Mouse (Mus musculus): Measurements from ENCODE around the gene Gmpr.
"Not testable (repeated sequence)": the region's sequence is repeated elsewhere in the genome, so short reads cannot be mapped to it uniquely, and the experiment has no call there.

Gmpr gene

DNA sequence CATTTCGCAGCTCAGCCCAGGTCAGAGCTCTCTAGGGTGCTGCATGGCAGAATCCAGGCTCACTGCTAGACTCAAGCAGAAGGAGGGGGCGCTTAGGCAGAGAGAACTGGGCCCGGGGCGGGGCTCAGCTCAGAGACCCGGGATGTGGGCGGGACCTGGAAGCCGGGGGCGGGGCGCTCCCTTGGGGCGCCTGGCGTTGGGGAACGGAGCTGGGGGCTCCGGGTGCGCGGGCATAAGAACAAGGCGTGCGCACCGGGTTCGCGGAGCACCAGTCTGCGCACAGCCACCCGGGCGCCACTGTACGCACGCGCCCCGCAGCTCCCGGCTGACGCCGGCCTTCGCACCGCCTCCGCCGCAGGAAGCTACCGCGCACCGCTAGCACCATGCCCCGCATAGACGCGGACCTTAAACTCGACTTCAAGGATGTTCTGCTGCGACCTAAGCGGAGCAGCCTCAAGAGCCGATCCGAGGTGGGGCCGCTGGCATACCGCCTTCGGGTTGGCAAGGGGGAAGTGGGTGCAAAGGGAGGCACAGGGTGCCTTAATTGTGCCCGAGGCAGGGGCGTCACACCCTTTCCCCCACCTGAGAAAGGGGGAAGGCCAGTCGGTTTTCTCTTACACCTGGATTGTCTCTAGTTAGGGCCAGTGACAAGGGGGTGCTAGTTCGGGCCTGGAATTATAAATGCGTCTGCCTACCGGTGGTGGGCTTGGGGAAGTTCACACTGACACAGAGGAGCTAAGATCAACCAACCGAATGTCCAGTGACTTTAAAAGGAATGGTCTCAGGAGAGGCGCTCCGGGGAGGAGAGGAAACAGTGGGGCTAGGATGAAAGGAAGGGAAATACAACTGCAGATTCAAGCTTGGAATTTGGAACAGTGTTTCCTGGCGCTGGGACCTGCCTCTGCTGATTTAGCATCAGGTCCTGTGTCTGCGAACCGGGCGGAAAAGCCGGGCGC lies at the start of gene Gmpr:
Gmpr (plus strand) TSS at position 171 of the 956 bp plus-strand sequence.
- peak; percentile 91 for DNase-seq

- DNase-seq: no peak
Observed at GRCm38 (mm10) chr13:45457459-45457858, 49.8 kb upstream of the Gmpr start.

GRCm38 (mm10) chr13:45460177-45460576 lies 47.1 kb upstream of the Gmpr start:
- no peak for DNase-seq

DNA sequence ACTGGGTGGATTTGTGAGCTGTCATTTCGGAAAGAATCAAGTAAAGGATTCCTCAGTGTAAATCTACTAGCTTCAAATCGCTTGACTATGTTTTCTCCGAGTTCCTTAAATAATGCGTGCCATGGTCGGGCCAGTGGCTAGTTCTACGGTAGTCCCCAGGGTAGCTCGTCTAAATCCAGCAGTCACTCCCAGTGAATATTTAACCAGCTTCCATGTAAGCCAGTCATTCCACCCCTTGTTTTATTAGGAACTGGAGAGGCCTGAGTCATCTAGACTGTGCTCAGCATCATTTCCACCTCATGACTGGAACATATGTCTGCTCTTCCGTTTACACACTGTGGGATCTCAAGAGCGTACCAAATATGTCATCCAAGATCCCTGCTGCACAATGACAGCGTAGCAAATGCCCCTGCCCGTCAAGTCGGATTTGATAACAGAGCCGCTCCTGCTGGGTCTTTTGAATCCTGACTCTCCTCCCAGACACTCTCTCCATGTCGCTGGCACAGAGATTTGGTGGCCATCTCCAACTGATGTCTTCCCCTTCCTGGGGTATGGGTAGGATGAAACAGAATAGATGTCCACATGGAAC lies 45.8 kb upstream of the Gmpr start:
- DNase-seq: no peak

- DNase-seq: no peak
Observed at GRCm38 (mm10) chr13:45465616-45466015, 41.6 kb upstream of the Gmpr start.

- DNase-seq: no peak
Observed at GRCm38 (mm10) chr13:45466031-45466519, 41.2 kb upstream of the Gmpr start.

- DNase-seq: no peak
Observed at GRCm38 (mm10) chr13:45468751-45469150, 38.5 kb upstream of the Gmpr start.

DNA sequence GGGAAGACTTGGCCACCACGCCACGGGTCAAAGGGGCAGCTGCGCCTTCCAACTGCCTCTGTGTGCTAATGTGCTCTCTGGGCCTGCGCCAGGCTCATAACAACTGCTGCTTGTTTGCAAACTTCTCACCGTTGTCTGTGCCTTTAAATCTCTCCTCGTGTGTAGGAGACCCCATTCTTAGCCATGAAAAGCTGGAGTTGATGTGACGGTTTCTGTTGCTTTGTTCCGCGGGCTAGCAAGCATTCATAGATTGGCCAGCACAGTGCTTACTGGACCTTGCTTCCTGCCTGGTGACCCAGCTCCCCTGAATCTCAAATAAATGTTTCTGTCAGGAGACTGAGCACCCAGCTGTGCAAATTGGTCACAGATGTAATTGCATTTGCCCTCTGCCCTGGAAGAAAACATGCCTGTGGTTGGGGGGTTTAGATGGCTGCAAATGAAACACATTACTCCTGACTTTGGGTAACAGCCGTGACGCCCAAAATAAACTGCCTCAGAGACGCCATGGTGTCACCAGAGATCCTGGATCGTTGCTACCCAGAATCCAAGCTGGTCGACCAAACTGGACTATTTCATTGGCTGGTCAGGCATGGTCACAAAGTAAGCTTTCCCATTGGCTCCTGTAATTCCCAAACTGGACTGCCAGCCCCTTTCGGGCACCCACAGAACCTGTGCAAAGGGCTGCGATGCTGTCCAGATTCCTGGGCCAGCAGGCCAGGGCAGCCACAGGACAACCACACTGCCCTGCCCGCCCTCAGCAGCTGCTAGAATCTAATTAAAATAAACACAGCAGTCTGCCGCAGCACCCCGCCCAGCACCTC lies 37.6 kb upstream of the Gmpr start:
- no peak for DNase-seq

- no peak for DNase-seq
Observed at GRCm38 (mm10) chr13:45473311-45473710, 33.9 kb upstream of the Gmpr start.

GRCm38 (mm10) chr13:45475297-45475696 lies 31.9 kb upstream of the Gmpr start:
- DNase-seq: no peak

DNA sequence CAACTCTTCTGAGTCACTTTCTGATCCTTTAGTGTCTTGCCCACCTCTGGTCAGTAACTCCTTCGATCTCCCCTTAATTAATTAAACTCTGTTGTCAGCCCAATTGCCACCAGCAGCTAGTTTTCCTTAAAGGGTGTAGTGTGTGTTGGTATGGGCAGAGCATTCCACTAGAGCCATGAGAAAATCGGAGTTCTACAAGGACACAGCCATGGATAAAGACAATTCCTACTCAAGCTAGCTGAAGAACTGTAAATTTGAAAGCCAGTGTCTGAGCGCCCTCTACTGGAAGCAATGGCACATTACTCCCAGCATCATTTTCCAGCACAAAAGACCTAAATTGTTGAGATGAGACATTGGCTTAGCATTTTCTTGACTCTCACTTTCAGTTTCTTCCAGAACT lies 30.1 kb upstream of the Gmpr start:
- DNase-seq: peak; percentile 68

- DNase-seq: no peak
Observed at GRCm38 (mm10) chr13:45479951-45480350, 27.3 kb upstream of the Gmpr start.

GRCm38 (mm10) chr13:45483215-45483614 lies 24.0 kb upstream of the Gmpr start:
- no peak for DNase-seq

DNA sequence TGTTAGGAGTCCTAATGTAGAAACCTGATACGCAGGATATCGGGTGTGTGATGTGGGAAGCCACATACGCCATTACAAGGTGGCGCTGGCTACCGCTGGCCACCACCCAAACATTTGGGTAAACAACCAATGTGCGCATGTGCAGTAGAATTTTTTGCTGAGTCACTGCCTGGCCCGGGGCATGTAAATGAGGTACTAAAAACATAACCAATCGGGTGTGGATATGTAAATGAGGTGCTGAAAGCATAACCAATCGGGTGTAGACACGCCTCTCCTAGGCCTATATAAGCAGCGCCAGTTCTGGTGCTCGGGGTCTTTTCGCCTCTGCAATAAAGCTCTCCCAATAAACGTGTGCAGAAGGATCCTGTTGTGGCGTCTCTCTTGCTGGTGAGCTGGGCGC lies 23.3 kb upstream of the Gmpr start:
- not testable (repeated sequence) for DNase-seq

DNA sequence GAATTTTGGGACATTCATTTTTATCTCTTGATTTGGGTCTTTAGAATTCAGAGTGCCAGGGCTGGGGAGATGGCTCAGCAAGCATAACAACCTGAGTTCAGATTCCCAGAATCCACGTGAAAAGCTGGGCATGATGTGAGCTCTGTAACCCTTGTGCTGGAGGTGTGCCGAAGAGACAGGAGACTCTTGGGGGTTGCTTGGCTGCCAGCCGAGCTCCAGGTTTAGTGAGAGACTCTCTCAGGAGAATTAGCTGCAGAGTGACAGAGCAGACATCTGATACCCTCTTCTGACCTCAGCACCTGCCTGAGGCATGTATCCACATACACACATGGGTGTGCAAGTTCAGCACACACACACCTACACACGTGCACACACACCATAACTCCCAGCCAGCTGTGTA lies 21.6 kb upstream of the Gmpr start:
- no peak for DNase-seq

GRCm38 (mm10) chr13:45486598-45486997 lies 20.6 kb upstream of the Gmpr start:
- DNase-seq: no peak

DNA sequence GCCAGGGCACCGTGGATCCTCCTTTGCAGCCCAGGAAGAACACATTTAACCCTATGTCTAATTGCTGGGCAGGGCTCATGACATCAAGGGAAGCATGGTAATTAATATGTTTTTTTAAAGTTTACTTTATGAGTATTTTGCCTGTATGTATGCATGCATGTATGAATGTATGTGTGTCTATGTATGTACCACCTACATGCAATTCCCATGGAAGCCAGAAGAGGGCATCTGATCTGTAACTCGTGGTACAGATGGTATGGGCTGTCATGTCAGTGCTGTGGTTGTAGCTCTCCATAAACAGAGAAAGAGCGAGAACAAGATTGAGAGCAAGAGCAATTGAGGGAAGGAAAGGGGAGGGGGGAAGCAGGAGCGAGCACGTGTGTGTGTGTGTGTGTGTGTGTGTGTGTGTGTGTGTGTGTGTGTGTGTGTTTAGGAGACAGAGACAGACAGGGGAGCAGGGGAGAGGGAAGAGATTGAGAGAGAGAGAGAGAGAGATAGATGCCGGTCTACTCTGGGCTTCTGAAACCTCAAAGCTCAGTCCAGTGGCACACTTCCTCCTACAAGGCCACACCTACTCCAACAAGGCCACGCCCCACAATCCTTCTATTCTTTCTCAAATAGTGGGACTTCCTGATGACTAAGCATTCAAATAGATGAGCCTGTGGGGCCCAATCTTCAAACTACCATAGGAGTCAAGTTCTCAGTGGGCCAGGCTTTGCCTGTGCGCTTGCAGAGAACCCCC lies 15.1 kb upstream of the Gmpr start:
- DNase-seq: no peak

GRCm38 (mm10) chr13:45493846-45494245 lies 13.4 kb upstream of the Gmpr start:
- no peak for DNase-seq

GRCm38 (mm10) chr13:45498623-45499022 lies 8.6 kb upstream of the Gmpr start:
- no peak for DNase-seq

GRCm38 (mm10) chr13:45499391-45499790 lies 7.9 kb upstream of the Gmpr start:
- DNase-seq: no peak

DNA sequence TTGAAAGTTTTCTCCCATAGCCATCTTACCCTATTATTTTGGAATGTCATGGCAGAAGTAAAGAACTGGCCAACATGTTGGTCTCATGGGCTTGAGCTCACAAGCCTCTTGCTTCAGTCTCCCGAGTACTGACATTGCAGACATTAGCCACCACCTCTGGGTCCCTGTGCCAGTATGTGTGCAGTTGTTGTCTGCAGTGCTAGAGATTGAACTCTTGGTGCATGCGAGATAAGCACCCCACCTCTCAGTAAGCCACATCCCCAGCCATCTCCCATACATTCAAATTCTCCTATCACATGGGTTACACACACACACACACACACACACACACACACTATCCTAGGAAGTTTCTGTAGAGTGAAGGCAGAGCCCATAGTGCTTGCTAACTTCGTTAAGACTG lies 7.3 kb upstream of the Gmpr start:
- DNase-seq: no peak

GRCm38 (mm10) chr13:45502791-45503190 lies 4.5 kb upstream of the Gmpr start:
- DNase-seq: no peak

- no peak for DNase-seq
Observed at GRCm38 (mm10) chr13:45505546-45505945, 1.7 kb upstream of the Gmpr start.
